Mouse (Mus musculus) bone marrow macrophage, adult 2 months (primary cell): ENCODE data around the gene Midn.

Experiments used
- CTCF ChIP-seq: IDR thresholded peaks from 2 replicates; pipeline ENCODE4 v1.5.1; 2012; ENCODE audit warnings: low read depth, mild to moderate bottlenecking, low read length, moderate library complexity
- POLR2A ChIP-seq: IDR thresholded peaks from 2 replicates; pipeline ENCODE4 v1.6.1; 2012; ENCODE audit warnings: mild to moderate bottlenecking, low read depth, low read length, borderline replicate concordance

GRCm38 (mm10) chr10:80207676-80208075 is 59.6 kb downstream of the Midn start:
- TF ChIP-seq CTCF: no peak
- TF ChIP-seq POLR2A: no peak
